Mouse (Mus musculus) hindbrain, embryonic 12.5 days (tissue): ENCODE measurements around the gene Gpld1. TPM values are rescaled to one million over a fixed set of nuclear protein-coding genes. Genes with fewer than 3 reads are reported as not detected.
"Not testable (repeated sequence)": the region's sequence is repeated elsewhere in the genome, so short reads cannot be mapped to it uniquely, and the experiment has no call there.

ENCODE experiments used
- ATAC-seq: fragments of 200-750 bp; cut with Nextera tagmentation; 2 replicates; pipeline ENCODE4 v1.8.0; 2017; ENCODE audit warnings: moderate TSS enrichment; ENCODE audit not compliant: low FRiP score
- H3K27ac ChIP-seq: fragments of 300-500 bp; sonication (generic); 2 replicates; pipeline ENCODE4 v1.5.1; 2016; ENCODE audit warnings: mild to moderate bottlenecking
- H3K27me3 ChIP-seq: fragments of 300-500 bp; sonication (generic); 2 replicates; pipeline ENCODE4 v1.6.1; 2016; ENCODE audit warnings: mild to moderate bottlenecking
- H3K36me3 ChIP-seq: fragments of 300-500 bp; sonication (generic); 2 replicates; pipeline ENCODE4 v1.6.1; 2016; ENCODE audit warnings: mild to moderate bottlenecking
- H3K4me1 ChIP-seq: fragments of 300-500 bp; sonication (generic); 2 replicates; pipeline ENCODE4 v1.6.1; 2016
- H3K4me2 ChIP-seq: fragments of 300-500 bp; sonication (generic); replicated peaks from 2 replicates; pipeline ENCODE4 v1.6.1; 2016; ENCODE audit warnings: mild to moderate bottlenecking
- H3K4me3 ChIP-seq: fragments of 300-500 bp; sonication (generic); 2 replicates; pipeline ENCODE4 v1.5.1; 2016; ENCODE audit warnings: mild to moderate bottlenecking
- H3K9ac ChIP-seq: fragments of 300-500 bp; sonication (generic); 2 replicates; pipeline ENCODE4 v1.6.1; 2016; ENCODE audit warnings: mild to moderate bottlenecking, moderate library complexity
- H3K9me3 ChIP-seq: fragments of 300-500 bp; sonication (generic); replicated peaks from 2 replicates; pipeline ENCODE4 v1.6.1; 2016; ENCODE audit warnings: mild to moderate bottlenecking
- WGBS: fragments of 180-500 bp; shearing (Covaris S2); methylation state at CpG from one replicate; pipeline ENCODE4 v1.1.7; 2016; 5-methylcytosine and 5-hydroxymethylcytosine counted together
- polyA plus RNA-seq: library from polyadenylated mRNA; unstranded; fragments of >200 nt; fragmentation: Nextera tagmentation; extraction: Ambion mirVana; gene quantifications from 2 replicates; pipeline ENCODE4 v1.2.1, GENCODE M21; 2016

Gene Gpld1
- polyA plus RNA-seq, 1 experiment from 2014 or later = 2.3 TPM

GRCm38 (mm10) chr13:24955091-24955490 lies 12.1 kb downstream of the Gpld1 start:
- Histone ChIP-seq H3K4me3 (no peak overlapping the region), H3K27me3 (no peaks in the 10 kb centered on the region), H3K4me1 (no peaks in the 10 kb centered on the region), H3K4me2 (no peak overlapping the region), H3K27ac (no peak overlapping the region), H3K9me3 (no peaks in the 10 kb centered on the region), H3K36me3 (no peaks in the 10 kb centered on the region), H3K9ac (no peak overlapping the region)
- 48% methylated on average over 11 of the region's 11 CpGs for WGBS
- ATAC-seq = no peak

GRCm38 (mm10) chr13:24955500-24955899 lies 12.5 kb downstream of the Gpld1 start:
- Histone ChIP-seq H3K36me3 (no peaks in the 10 kb centered on the region), H3K4me3 (no peak overlapping the region), H3K27ac (no peak overlapping the region), H3K27me3 (no peaks in the 10 kb centered on the region), H3K9me3 (no peaks in the 10 kb centered on the region), H3K4me2 (no peak overlapping the region), H3K9ac (no peak overlapping the region), H3K4me1 (no peaks in the 10 kb centered on the region)
- WGBS = 17% methylated on average over 10 of the region's 10 CpGs
- no peak for ATAC-seq

GRCm38 (mm10) chr13:24958671-24959070 lies 15.7 kb downstream of the Gpld1 start:
- ATAC-seq = no peak
- H3K9ac ChIP-seq = no peak overlapping the region
- no peaks in the 10 kb centered on the region for H3K9me3 ChIP-seq
- H3K36me3 ChIP-seq = no peaks in the 10 kb centered on the region
- no peaks in the 10 kb centered on the region for H3K27me3 ChIP-seq
- no peak overlapping the region for H3K27ac ChIP-seq
- no peak overlapping the region for H3K4me2 ChIP-seq
- WGBS = 89% methylated on average over 11 of the region's 11 CpGs
- no peaks in the 10 kb centered on the region for H3K4me1 ChIP-seq
- no peak overlapping the region for H3K4me3 ChIP-seq

GRCm38 (mm10) chr13:24960084-24960483 lies 17.1 kb downstream of the Gpld1 start:
- Histone ChIP-seq H3K9me3 (no peaks in the 10 kb centered on the region), H3K4me1 (peaks cover under 1% of the 10 kb centered on the region; the same call in 1 of the 2 replicates), H3K4me3 (no peak overlapping the region), H3K27me3 (no peaks in the 10 kb centered on the region; the same call in 1 of the 2 replicates), H3K9ac (no peak overlapping the region), H3K4me2 (no peak overlapping the region), H3K27ac (no peak overlapping the region), H3K36me3 (no peaks in the 10 kb centered on the region)
- no peak for ATAC-seq
- 79% methylated on average over 3 of the region's 3 CpGs for WGBS

- H3K36me3 ChIP-seq = no peaks in the 10 kb centered on the region
- 83% methylated on average over 8 of the region's 8 CpGs for WGBS
- H3K4me2 ChIP-seq = no peak overlapping the region
- no peak overlapping the region for H3K27ac ChIP-seq
- peaks cover 3% of the 10 kb centered on the region for H3K27me3 ChIP-seq
- no peaks in the 10 kb centered on the region for H3K9me3 ChIP-seq
- peaks cover 5% of the 10 kb centered on the region; the same call in 1 of the 2 replicates for H3K4me1 ChIP-seq
- H3K9ac ChIP-seq = no peak overlapping the region
- ATAC-seq = no peak
- H3K4me3 ChIP-seq = no peak overlapping the region
Observed at GRCm38 (mm10) chr13:24962119-24962518, 19.2 kb downstream of the Gpld1 start.

GRCm38 (mm10) chr13:24965130-24965845 lies 22.3 kb downstream of the Gpld1 start:
- Histone ChIP-seq H3K9ac (no peak overlapping the region), H3K9me3 (no peaks in the 10 kb centered on the region), H3K4me2 (peak overlapping the region; percentile 35), H3K27me3 (peaks cover 3% of the 10 kb centered on the region), H3K4me3 (no peak overlapping the region), H3K27ac (no peak overlapping the region), H3K36me3 (no peaks in the 10 kb centered on the region), H3K4me1 (peaks cover 5% of the 10 kb centered on the region; the same call in 1 of the 2 replicates)
- no peak for ATAC-seq
- WGBS = 29% methylated on average over 15 of the region's 15 CpGs

- no peak for ATAC-seq
- H3K4me3 ChIP-seq = no peak overlapping the region
- no peaks in the 10 kb centered on the region for H3K9me3 ChIP-seq
- H3K4me2 ChIP-seq = peak overlapping the region; percentile 35
- H3K4me1 ChIP-seq = peaks cover 5% of the 10 kb centered on the region; the same call in 1 of the 2 replicates
- no peak overlapping the region for H3K9ac ChIP-seq
- H3K36me3 ChIP-seq = no peaks in the 10 kb centered on the region
- peaks cover 3% of the 10 kb centered on the region for H3K27me3 ChIP-seq
- no peak overlapping the region for H3K27ac ChIP-seq
- WGBS = 56% methylated on average over 5 of the region's 5 CpGs
Observed at GRCm38 (mm10) chr13:24965846-24966201, 22.9 kb downstream of the Gpld1 start.

GRCm38 (mm10) chr13:24971776-24972175 lies 28.8 kb downstream of the Gpld1 start:
- H3K4me3 ChIP-seq, H3K36me3 ChIP-seq, H3K4me2 ChIP-seq, H3K9ac ChIP-seq, H3K27ac ChIP-seq, H3K4me1 ChIP-seq, H3K9me3 ChIP-seq, ATAC-seq, H3K27me3 ChIP-seq: not testable (repeated sequence)
- 88% methylated on average over 3 of the region's 3 CpGs for WGBS

- H3K4me1 ChIP-seq = no peaks in the 10 kb centered on the region
- no peak for ATAC-seq
- no peaks in the 10 kb centered on the region for H3K36me3 ChIP-seq
- H3K4me2 ChIP-seq = no peak overlapping the region
- 69% methylated on average over 4 of the region's 4 CpGs for WGBS
- H3K9ac ChIP-seq = no peak overlapping the region
- no peaks in the 10 kb centered on the region for H3K27me3 ChIP-seq
- H3K4me3 ChIP-seq = no peak overlapping the region
- no peak overlapping the region for H3K27ac ChIP-seq
- no peaks in the 10 kb centered on the region for H3K9me3 ChIP-seq
Observed at GRCm38 (mm10) chr13:24976384-24976783, 33.4 kb downstream of the Gpld1 start.

- H3K9ac ChIP-seq = no peak overlapping the region
- WGBS = 85% methylated on average over 5 of the region's 5 CpGs
- no peak overlapping the region for H3K4me2 ChIP-seq
- H3K36me3 ChIP-seq = no peaks in the 10 kb centered on the region
- no peak overlapping the region for H3K27ac ChIP-seq
- H3K4me1 ChIP-seq = no peaks in the 10 kb centered on the region
- no peak for ATAC-seq
- H3K9me3 ChIP-seq = no peaks in the 10 kb centered on the region
- no peak overlapping the region for H3K4me3 ChIP-seq
- H3K27me3 ChIP-seq = no peaks in the 10 kb centered on the region
Observed at GRCm38 (mm10) chr13:24977820-24978342, 34.9 kb downstream of the Gpld1 start.

- Histone ChIP-seq H3K9ac (no peak overlapping the region), H3K27me3 (no peaks in the 10 kb centered on the region), H3K4me3 (no peak overlapping the region), H3K36me3 (0 out of 2 replicates have a peak, but pooled peaks cover 5% of the 10 kb centered on the region), H3K9me3 (no peaks in the 10 kb centered on the region), H3K4me2 (no peak overlapping the region), H3K4me1 (no peaks in the 10 kb centered on the region), H3K27ac (no peak overlapping the region)
- no peak for ATAC-seq
- 92% methylated on average over 6 of the region's 6 CpGs for WGBS
Observed at GRCm38 (mm10) chr13:24981031-24981430, 38.1 kb downstream of the Gpld1 start.

- Histone ChIP-seq H3K9me3 (no peaks in the 10 kb centered on the region), H3K27me3 (no peaks in the 10 kb centered on the region), H3K4me2 (no peak overlapping the region), H3K4me3 (no peak overlapping the region), H3K4me1 (no peaks in the 10 kb centered on the region), H3K36me3 (peaks cover 17% of the 10 kb centered on the region), H3K27ac (no peak overlapping the region), H3K9ac (no peak overlapping the region)
- peak; percentile 59; the same call in 1 of the 2 replicates for ATAC-seq
- 44% methylated on average over 2 of the region's 2 CpGs for WGBS
Observed at GRCm38 (mm10) chr13:24985435-24985834, 42.5 kb downstream of the Gpld1 start.

- peak; percentile 68; the same call in 1 of the 2 replicates for ATAC-seq
- Histone ChIP-seq H3K27me3 (no peaks in the 10 kb centered on the region), H3K4me2 (no peak overlapping the region), H3K27ac (no peak overlapping the region), H3K36me3 (peaks cover 38% of the 10 kb centered on the region), H3K9ac (no peak overlapping the region), H3K9me3 (no peaks in the 10 kb centered on the region), H3K4me1 (no peaks in the 10 kb centered on the region), H3K4me3 (no peak overlapping the region)
- WGBS = 43% methylated on average over 7 of the region's 7 CpGs
Observed at GRCm38 (mm10) chr13:24988391-24988790, 45.4 kb downstream of the Gpld1 start.
